Mouse (Mus musculus) heart, adult 2 months (tissue): ENCODE measurements around the gene Plcb4.

Source experiments
- CTCF ChIP-seq: fragments of 200-600 bp; IDR thresholded peaks from 2 replicates; pipeline ENCODE4 v1.8.1; 2022; ENCODE audit warnings: antibody characterized with exemption, mild to moderate bottlenecking, moderate library complexity
- POLR2A ChIP-seq: fragments of 200-500 bp; IDR thresholded peaks from 2 replicates; pipeline ENCODE4 v1.6.1; 2011; ENCODE audit warnings: mild to moderate bottlenecking, low read depth, low read length, control low read depth; ENCODE audit not compliant: insufficient read depth

GRCm38 (mm10) chr2:135838651-135839286 is 180.0 kb downstream of the Plcb4 start:
- TF ChIP-seq CTCF (no peak), POLR2A (no peak)
